Mouse (Mus musculus) megakaryocyte-erythroid progenitor cell, adult 5 weeks (primary cell): ENCODE measurements around the gene Pld5. TPM values are rescaled to one million over a fixed set of nuclear protein-coding genes. Genes with fewer than 3 reads are reported as not detected.

Experiments used
- polyA plus RNA-seq: library from polyadenylated mRNA; stranded (reverse); fragments of >175 nt; gene quantifications from 2 replicates; pipeline ENCODE4 v1.2.3, GENCODE M21; 2012

The Pld5 gene
- 0.01 TPM in 1 of 2 replicates, not detected in the other for polyA plus RNA-seq

GRCm38 (mm10) chr1:176274667-176275610 lies at the start of gene Pld5:
Pld5 (minus strand) TSS chr1:176275312.

DNA sequence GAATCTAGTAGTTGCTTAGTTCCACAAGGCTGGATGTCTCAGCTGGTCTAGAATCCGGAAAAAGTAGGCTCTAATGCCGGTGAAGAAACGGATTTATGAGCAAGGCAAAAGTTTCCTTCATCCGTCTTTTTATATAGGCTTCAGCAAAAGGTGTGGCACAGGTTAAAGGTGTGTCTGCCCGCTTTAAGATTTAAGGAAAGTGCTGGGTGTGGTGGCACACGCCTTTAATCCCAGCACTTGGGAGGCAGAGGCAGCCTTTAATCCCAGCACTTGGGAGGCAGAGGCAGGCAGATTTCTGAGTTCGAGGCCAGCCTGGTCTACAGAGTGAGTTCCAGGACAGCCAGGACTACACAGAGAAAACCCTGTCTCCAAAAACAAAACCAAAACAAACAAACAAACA lies 296.1 kb downstream of the Pld5 start, which contains the start of gene Rbm8a2:
Gene Rbm8a2 (minus strand): TSS at position 101 of the 400 bp plus-strand sequence.

GRCm38 (mm10) chr1:175920029-175920428 lies 355.1 kb downstream of the Pld5 start, which contains the start of gene Gm38100:
Gm38100 (plus strand) TSS chr1:175920329.

